Mouse (Mus musculus) midbrain, postnatal 0 days (tissue): Measurements from ENCODE around the gene H3f3b. TPM values are rescaled to one million over a fixed set of nuclear protein-coding genes. Genes with fewer than 3 reads are reported as not detected.

Experiments
- ATAC-seq: fragments of 200-750 bp; cut with Nextera tagmentation; 2 replicates; pipeline ENCODE4 v1.8.0; 2017; ENCODE audit warnings: moderate number of reproducible peaks, mild to moderate bottlenecking, moderate TSS enrichment, moderate library complexity; ENCODE audit not compliant: low FRiP score
- DNase-seq: peaks from one replicate; pipeline ENCODE4 v3.0.0-alpha.2; 2015; ENCODE audit warnings: low spot score
- H3K27ac ChIP-seq: fragments of 300-500 bp; sonication (generic); 2 replicates; pipeline ENCODE4 v1.5.1; 2014; ENCODE audit warnings: low read depth, mild to moderate bottlenecking, low read length, mixed read lengths
- H3K27me3 ChIP-seq: fragments of 300-500 bp; sonication (generic); 2 replicates; pipeline ENCODE4 v1.6.1; 2014; ENCODE audit warnings: low read length, control low read depth, mixed read lengths; ENCODE audit not compliant: insufficient read depth
- H3K36me3 ChIP-seq: fragments of 300-500 bp; sonication (generic); 2 replicates; pipeline ENCODE4 v1.6.1; 2014; ENCODE audit warnings: low read length, control low read depth, mixed read lengths; ENCODE audit not compliant: insufficient read depth
- H3K4me1 ChIP-seq: fragments of 300-500 bp; sonication (generic); 2 replicates; pipeline ENCODE4 v1.6.1; 2014; ENCODE audit warnings: mild to moderate bottlenecking, control low read depth, antibody characterized with exemption, low read length, mixed read lengths; ENCODE audit not compliant: insufficient read depth
- H3K4me2 ChIP-seq: fragments of 300-500 bp; sonication (generic); 2 replicates; pipeline ENCODE4 v1.6.1; 2014; ENCODE audit warnings: low read depth, mild to moderate bottlenecking, low read length, mixed read lengths; ENCODE audit not compliant: poor library complexity, severe bottlenecking
- H3K4me3 ChIP-seq: fragments of 300-500 bp; sonication (generic); 2 replicates; pipeline ENCODE4 v1.5.1; 2014; ENCODE audit warnings: low read depth, mild to moderate bottlenecking, low read length, moderate library complexity
- H3K9ac ChIP-seq: fragments of 300-500 bp; sonication (generic); replicated peaks from 2 replicates; pipeline ENCODE4 v1.6.1; 2014; ENCODE audit warnings: mild to moderate bottlenecking, low read length, moderate library complexity, mixed read lengths; ENCODE audit not compliant: poor library complexity, severe bottlenecking
- H3K9me3 ChIP-seq: fragments of 300-500 bp; sonication (generic); 2 replicates; pipeline ENCODE4 v1.6.1; 2016; ENCODE audit warnings: low read length, control low read depth
- CTCF ChIP-seq: IDR thresholded peaks from 2 replicates; pipeline ENCODE4 v1.5.1; 2016; ENCODE audit warnings: antibody characterized with exemption, mild to moderate bottlenecking
- whole genome bisulfite sequencing: fragments of 180-500 bp; shearing (Covaris S2); extraction: QIAGEN DNeasy Blood & Tissue Kit; methylation state at CpG from one replicate; pipeline ENCODE4 v1.1.7; 2014; 5-methylcytosine and 5-hydroxymethylcytosine counted together
- polyA plus RNA-seq: library from polyadenylated mRNA; unstranded; fragments of >200 nt; fragmentation: Nextera tagmentation; extraction: Ambion mirVana; gene quantifications from 2 replicates; pipeline ENCODE4 v1.2.1, GENCODE M21; 2015
- total RNA-seq: library from RNA; depleted of rRNA; stranded (reverse); fragments of >200 nt; gene quantifications from 2 replicates; pipeline ENCODE4 v1.2.3, GENCODE M21; 2014

The H3f3b gene
- total and polyA plus RNA-seq, 2 experiments from 2014 or later: 568 to 2,254 TPM

GRCm38 (mm10) chr11:116071510-116071909 is 43.7 kb upstream of the H3f3b start:
- WGBS: 71% methylated on average over 5 of the region's 5 CpGs
- Histone ChIP-seq H3K9me3 (no peaks in the 10 kb centered on the region), H3K9ac (no peak overlapping the region), H3K4me2 (no peak overlapping the region), H3K27me3 (no peaks in the 10 kb centered on the region), H3K27ac (no peak overlapping the region), H3K4me1 (no peaks in the 10 kb centered on the region), H3K36me3 (no peaks in the 10 kb centered on the region), H3K4me3 (no peak overlapping the region)
- DNase-seq: no peak
- peak; percentile 48 for TF ChIP-seq CTCF
- no peak for ATAC-seq

DNA sequence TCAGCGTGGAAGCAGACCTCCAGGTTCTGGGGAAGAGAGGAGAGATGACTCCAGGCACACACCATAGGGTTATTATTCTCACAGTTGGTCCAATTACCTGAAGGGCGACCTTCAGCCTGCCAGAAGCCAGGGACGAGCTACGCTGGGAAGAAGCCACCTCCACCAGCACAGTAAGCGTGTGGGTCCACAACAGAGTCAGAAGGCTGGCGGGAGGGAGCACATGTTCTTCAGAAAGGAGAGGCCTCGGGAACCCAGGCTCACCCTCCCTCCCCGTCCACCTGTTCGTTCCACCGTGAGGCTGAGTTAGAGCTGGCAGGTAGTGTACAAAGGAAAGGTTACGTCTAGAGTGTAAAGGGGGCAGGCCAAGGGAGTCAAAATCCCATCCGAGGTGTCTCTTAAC is 37.6 kb upstream of the H3f3b start:
- no peak for TF ChIP-seq CTCF
- no peaks in the 10 kb centered on the region for H3K4me1 ChIP-seq
- H3K9me3 ChIP-seq: no peaks in the 10 kb centered on the region
- H3K36me3 ChIP-seq: peaks cover 16% of the 10 kb centered on the region
- no peaks in the 10 kb centered on the region for H3K27me3 ChIP-seq
- H3K27ac ChIP-seq: no peak overlapping the region
- no peak overlapping the region for H3K9ac ChIP-seq
- H3K4me2 ChIP-seq: no peak overlapping the region
- no peak for ATAC-seq
- H3K4me3 ChIP-seq: no peak overlapping the region
- no peak for DNase-seq
- WGBS: 91% methylated on average over 12 of the region's 12 CpGs

DNA sequence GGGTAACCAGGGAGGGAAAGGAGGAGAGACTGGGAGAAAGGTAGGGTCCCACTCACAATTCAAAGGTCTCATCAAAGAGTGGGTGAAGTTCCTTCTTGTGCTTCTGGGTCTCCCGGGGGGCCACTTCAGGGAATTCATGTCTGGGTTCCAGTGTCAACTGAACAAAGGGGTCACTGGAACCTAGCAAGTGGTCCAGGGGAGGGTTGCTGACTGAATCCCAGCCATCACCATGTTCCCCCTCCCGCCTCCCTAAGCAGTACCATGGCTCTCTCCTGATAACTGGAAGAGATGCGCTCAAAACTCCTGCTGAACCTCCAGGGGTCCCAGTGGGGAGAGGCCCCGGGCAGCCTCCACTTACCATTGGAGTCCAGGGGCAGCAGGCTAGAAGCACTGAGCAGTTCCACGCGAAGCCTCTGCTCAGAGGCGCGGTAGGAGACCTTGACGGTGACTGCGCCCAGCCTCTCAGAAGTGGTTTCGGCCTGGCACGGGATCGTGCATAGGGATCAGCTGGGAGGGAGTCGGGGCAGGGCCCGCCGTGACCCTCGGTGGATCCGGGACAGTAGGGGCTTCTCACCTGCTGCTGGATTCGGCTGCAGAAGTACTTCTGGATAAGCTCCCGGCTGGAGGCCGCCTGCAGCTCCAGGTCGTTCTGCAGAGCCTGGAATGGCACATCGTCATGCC is 36.6 kb upstream of the H3f3b start:
- no peak overlapping the region for H3K27ac ChIP-seq
- H3K4me3 ChIP-seq: no peak overlapping the region
- no peak overlapping the region for H3K4me2 ChIP-seq
- H3K27me3 ChIP-seq: no peaks in the 10 kb centered on the region
- peaks cover 26% of the 10 kb centered on the region for H3K36me3 ChIP-seq
- no peak for ATAC-seq
- DNase-seq: no peak
- TF ChIP-seq CTCF: no peak
- WGBS: 68% methylated on average over 23 of the region's 23 CpGs
- no peaks in the 10 kb centered on the region for H3K9me3 ChIP-seq
- no peak overlapping the region for H3K9ac ChIP-seq
- H3K4me1 ChIP-seq: no peaks in the 10 kb centered on the region

DNA sequence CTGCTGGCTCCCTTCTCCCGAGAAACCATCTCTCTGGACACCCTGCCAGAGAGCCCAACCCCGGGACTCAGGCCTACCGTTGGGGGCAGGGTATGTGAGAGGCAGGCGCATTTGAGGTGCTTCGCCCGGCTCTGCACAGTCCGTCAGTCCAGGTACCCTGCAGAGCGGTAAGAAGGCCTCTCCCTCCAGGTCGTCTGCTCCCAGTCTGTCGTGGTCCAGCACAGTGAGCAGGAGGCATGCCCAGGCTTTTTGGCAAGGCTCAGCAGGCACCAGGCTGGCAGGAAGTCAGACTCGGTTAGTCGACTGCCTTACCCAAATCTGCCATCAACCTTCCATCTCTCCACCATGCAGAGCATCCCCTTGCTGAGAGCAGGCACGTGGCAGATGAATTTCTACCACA is 35.8 kb upstream of the H3f3b start:
- ATAC-seq (no peak), DNase-seq (peak; percentile 44)
- Histone ChIP-seq H3K9me3 (no peaks in the 10 kb centered on the region), H3K4me1 (no peaks in the 10 kb centered on the region), H3K27me3 (no peaks in the 10 kb centered on the region), H3K9ac (0 out of 2 replicates have a peak overlapping the region, but pooled peaks have one; percentile 19), H3K4me2 (no peak overlapping the region), H3K36me3 (peaks cover 34% of the 10 kb centered on the region), H3K27ac (no peak overlapping the region), H3K4me3 (no peak overlapping the region)
- 64% methylated on average over 13 of the region's 13 CpGs for WGBS
- no peak for TF ChIP-seq CTCF

DNA sequence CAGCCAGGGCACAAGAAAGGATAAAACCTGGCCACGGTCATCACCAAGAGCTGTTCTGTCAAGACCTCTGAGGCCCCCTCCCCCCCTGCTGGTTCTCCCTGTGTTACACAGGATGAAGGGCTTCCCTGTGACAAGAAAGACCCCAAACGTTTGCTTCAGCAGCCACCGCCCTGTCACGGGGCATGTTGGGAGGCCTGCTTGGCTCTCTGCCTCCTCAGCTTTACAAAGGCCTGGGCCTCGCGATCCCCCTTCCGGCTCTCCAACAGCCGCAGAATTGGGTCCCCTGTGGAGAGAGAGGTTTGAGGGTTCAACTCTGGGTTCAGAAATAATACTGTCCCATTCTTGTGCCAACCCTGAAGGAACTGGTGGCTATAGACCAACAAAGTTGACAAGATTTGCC is 34.8 kb upstream of the H3f3b start:
- Histone ChIP-seq H3K27me3 (no peaks in the 10 kb centered on the region), H3K9ac (no peak overlapping the region), H3K4me1 (no peaks in the 10 kb centered on the region), H3K9me3 (no peaks in the 10 kb centered on the region), H3K27ac (no peak overlapping the region), H3K36me3 (peaks cover 44% of the 10 kb centered on the region), H3K4me3 (no peak overlapping the region), H3K4me2 (no peak overlapping the region)
- no peak for TF ChIP-seq CTCF
- no peak for ATAC-seq
- no peak for DNase-seq
- 51% methylated on average over 8 of the region's 8 CpGs for WGBS

DNA sequence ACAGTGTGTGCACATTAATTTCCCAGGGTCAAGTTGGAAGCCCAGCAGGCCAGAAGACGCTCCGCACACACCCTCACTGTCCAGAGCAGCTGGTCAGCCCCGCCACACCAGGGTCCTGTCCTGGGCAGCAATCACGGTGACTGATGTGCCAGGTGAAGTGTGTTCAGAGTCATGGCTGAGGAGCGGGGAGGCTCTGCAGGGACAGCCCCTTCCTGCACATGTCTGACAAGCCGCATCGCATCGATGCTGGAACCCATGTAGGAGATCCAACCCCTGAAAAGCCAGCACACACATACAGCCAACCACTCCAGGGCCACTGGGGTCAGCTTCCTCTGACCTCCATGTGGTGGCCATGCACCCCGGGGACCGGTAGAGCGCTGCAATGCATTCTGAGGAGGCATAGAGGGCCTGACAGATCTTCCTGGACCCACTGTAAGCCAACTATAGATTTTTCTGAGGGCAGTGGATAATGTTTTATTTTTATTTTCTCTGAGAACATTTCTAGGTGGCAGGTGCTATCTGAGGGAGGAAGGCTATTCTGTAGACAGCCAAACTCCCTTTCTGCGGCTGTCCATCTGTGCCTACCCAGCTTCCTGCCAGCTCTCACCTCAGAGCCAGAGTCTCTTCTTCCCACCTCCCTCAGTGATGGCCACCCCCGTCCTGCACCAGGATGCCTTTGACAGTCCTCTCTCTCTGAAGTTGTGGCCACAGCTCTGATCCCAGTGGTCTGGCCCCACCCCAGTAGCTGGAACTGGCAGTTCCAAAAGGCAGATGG is 34.1 kb upstream of the H3f3b start:
- DNase-seq (no peak), ATAC-seq (no peak)
- Histone ChIP-seq H3K4me3 (no peak overlapping the region), H3K9ac (no peak overlapping the region), H3K4me2 (no peak overlapping the region), H3K27me3 (no peaks in the 10 kb centered on the region), H3K36me3 (peaks cover 49% of the 10 kb centered on the region), H3K4me1 (no peaks in the 10 kb centered on the region), H3K9me3 (no peaks in the 10 kb centered on the region), H3K27ac (no peak overlapping the region)
- 94% methylated on average over 13 of the region's 13 CpGs for WGBS
- TF ChIP-seq CTCF: no peak
